Mouse (Mus musculus) left cerebral cortex, adult 9 months (tissue): ENCODE measurements around the gene Emcn.
A peak's percentile ranks its signal among the peaks of the same experiment; 100 is the strongest.

Source experiments
- DNase-seq, 2 experiments: peaks; one replicate each; pipeline ENCODE4 v3.0.0; 2022; ENCODE audit warnings: low spot score in 2 of 2

Emcn gene

DNA sequence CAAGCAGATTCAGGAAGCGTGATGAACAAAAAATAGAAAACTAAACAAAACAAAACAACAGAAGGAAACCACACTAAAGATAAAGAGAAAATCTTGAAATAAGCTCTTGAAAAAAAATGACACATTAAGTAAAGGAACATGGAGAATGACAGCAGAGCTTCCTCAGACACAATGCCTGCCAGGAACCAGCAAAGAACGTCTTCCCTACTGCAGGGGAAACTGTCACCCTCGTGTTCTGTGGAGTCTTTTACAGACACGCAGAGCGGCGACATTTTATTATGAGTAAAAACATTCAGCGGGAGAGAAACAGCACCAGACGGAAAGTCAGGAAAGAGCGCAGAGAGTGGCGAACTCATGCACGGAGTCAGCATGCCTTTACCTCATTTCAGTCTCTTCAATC is 54.7 kb downstream of the Emcn start:
- DNase-seq = no peak

DNA sequence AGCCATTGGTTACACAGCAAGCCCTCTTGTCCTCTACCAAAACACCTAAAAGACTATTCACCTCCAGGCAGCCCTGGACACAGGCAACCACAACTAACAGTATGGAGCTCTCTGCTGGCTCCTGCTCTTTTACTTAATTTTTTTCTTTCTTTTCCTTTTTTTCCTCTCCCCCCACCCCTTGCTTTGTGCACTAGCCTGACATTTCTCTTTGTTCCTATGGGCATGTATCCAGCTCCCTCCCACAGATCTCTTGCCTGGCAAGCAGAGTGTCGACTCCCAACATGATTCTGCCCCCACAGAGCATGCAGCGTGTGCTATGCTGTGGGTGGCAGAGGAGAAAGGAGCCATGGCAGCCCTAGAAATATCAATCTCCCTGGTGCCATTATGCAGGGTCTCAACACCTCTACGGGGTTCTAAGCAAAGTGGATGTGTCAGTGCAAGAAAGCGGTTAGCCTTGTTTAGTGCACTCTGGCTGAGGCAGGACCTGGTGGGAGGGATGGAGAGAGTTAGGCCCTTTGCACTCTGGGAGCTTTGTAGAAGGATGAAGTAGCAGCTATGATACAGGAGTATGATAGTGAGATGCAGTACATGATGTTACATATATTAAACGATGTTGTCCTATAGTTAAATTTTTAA is 74.7 kb downstream of the Emcn start:
- peak; percentile 72 to 86 for DNase-seq

DNA sequence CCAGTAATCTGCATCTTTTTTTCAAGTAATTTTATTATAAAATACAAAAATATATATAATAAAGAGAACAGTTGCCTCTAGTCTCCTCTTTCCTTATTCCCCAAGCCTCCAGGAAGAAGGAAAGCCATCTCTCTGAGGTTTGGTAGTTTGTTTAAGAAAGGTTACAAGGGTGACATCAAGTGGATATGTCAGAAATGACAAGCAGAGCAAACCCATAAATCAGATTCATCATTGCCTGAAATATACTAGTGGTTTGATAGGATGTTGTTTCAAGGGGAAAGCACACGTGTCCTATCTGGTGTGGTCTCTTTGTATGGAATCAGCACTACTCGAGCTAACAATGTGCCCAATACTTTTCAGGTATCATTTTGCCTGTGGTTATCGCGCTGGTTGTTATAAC is 77.8 kb downstream of the Emcn start:
- DNase-seq = peak in 1 of 2 experiments; percentile 24

DNA sequence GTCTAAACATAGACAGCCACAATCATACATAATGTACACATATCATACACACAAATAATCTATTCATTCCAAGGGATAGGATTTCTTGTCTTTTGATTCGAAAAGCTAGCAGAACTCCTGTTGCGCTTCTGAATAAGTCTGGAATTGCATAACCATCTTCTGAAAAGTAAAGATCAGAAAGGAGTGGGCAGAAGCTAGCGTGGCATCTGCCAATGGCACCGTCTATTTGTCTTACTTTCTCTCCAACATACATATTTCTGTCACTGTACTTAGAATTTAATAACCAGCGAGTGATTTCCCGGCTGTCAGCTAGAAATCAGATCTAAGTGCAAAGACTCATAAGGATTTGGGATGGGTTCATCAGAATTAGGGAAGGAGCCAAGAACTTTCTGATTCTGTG is 88.6 kb downstream of the Emcn start:
- DNase-seq = peak in 1 of 2 experiments; percentile 25

DNA sequence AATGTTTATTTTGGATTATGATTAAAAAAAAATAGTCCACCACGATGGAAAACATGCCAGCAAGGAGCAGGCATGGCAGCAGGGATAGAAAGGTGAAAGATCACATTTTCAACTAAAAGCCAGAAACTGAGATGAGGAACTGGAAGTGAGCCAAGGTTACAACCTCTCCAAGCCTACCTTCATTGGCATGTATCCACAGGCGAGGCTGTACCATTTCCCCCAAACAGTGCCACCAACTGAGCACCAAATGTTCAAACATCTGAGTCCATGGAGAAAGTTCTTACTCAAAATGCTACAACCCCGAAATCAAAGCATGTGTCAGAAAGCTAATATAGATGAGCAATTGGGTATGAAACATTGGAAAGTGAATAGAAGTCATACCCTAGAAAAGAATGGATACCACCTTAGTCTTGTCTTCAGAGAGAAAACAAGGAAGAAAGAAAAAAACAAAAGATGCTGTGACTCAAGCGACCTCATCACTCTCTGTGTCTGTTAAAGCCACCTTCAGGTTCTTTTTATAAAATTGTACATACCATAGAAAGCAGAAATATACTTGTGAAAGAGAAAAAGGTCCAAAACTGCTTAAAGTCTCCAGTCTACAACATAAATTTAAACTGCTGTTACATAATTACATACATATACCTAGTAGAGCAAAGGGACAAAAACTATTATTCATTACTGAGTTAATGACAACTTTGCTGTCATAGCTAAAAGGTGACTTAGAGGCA is 124.2 kb downstream of the Emcn start:
- DNase-seq = no peak

DNA sequence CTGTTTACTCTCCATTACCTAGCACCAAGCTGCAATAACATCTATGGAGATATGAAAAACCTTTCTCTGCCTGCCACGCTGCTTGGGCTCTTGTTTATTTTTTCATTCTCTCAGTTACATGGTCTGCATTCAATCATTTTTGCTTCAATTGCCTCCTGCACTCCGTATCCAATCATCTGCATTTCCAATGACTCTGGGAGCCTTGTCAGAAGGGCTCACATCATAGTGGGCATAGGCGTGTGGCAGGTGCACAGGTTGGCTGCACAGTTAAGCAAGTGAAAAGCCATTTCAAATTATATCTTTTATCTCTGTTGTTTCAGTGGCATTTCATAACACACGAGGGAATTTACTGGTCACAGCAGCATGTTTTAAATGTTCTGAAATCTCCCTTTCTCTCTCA is 125.1 kb downstream of the Emcn start:
- DNase-seq = no peak

DNA sequence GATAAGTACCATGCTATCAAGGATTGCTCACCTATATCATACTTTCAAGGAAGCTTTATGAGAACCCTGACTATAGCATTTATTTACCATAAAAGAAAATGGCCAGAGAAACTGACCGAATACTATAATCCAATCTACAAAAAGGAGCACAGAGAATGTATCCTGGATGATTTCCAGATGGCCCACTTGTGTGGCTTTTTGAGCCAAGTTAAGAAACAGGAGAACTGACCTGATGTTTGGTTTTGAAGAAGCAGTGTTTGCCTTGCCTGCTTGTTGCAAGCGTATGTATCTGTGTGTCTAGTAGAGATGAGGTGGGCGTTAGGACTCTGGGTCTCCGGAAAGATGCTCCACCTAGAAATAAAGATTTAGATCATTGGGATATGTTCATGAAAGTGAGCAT is 125.9 kb downstream of the Emcn start:
- DNase-seq = no peak

DNA sequence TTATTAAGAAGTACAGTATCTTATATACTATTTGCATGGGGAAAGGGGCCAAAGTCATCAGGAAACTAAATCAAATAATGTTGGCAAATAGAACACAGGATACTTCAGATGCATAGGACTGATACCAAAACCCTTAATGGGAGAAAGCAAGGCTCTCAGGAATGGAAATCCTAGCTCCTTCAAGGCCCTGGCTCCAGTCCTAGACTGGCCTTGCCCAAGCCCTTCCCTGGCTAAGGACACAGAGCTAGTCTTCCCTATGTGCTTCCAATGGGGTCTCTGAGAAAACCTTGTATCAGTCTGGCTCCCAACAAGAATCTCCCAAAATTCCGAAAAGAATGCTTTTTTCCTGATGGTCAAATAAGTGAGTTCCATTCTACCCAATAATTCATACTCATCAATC is 126.5 kb downstream of the Emcn start:
- no peak for DNase-seq

DNA sequence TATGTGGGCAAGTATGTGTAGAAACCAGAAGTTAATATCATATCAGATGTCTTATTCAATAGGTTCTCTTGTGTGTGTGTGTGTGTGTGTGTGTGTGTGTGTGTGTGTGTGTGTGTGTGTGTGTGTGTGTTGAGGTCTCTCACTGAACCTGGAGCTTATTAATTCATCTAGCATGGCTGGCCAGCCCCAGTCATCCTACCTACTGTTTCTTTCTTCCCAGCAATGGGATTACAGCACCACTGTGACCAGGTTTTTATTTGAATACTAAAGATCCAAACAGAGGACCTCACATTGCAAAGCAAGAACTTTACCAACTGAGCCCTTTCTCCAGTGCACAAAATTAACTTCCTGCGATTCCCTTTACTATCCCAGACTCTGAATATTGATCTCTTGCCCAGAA is 131.3 kb downstream of the Emcn start:
- no peak for DNase-seq

DNA sequence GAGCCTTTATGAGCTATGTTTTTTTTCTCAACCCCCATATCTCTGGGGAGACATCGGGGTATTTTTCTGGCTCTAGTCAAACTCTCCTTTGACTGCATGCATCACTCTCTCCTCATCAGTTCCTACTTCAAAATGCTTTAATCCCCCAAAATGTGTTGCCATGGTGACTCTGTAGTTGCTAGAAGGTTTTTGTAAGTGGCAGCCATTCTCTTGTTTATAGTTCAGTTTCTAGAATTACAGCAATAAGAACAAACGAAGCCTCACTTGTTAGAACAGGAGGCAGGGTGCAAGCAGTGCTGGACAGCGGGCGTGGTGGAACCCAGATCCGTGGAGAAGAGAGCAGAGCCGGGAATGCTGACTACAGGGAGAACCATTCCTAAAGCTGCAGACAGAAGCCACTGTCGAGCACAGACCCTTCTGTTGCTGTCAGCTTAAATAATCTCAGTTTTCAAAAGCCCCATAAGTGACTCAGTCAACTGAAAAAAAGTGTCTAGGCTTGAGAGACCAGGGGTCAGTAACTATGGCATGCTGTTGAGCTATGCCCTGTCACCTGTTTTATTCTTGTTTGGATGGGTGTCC is 139.0 kb downstream of the Emcn start:
- no peak for DNase-seq

DNA sequence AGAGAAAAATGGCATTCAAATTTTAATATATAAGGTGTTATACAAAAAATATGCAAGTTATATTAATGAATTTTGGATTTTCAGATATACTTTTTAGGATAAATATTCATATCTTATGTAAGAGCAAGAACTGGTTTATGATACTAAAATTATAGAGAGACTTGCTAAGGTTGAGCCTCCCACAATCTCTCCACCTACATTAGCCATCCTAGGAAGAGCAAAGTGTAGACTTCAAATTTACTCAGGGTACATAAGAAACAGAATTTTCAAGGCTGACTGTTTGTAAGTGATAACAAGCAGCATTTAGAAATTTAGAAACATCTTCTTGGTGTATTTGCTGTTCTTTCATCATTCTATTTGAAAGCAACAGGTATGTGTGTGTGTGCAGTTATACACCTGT is 140.3 kb downstream of the Emcn start:
- DNase-seq = no peak
